Mouse (Mus musculus) hindbrain, embryonic 10.5 days (tissue): Measurements from ENCODE around the gene Wdr73. TPM values are rescaled to one million over a fixed set of nuclear protein-coding genes. Genes with fewer than 3 reads are reported as not detected.

Source experiments
- DNase-seq: peaks from one replicate; pipeline ENCODE4 v3.0.0-alpha.2; 2017; ENCODE audit warnings: low spot score
- H3K27ac ChIP-seq: fragments of 300-500 bp; sonication (generic); 2 replicates; pipeline ENCODE4 v1.5.1; 2016; ENCODE audit warnings: mild to moderate bottlenecking, moderate library complexity
- H3K27me3 ChIP-seq: fragments of 300-500 bp; sonication (generic); 2 replicates; pipeline ENCODE4 v1.6.1; 2016; ENCODE audit warnings: mild to moderate bottlenecking; ENCODE audit not compliant: poor library complexity, insufficient read depth, severe bottlenecking
- H3K36me3 ChIP-seq: fragments of 300-500 bp; sonication (generic); 2 replicates; pipeline ENCODE4 v1.6.1; 2016; ENCODE audit warnings: mild to moderate bottlenecking, moderate library complexity
- H3K4me1 ChIP-seq: fragments of 300-500 bp; sonication (generic); replicated peaks from 2 replicates; pipeline ENCODE4 v1.6.1; 2016; ENCODE audit warnings: mild to moderate bottlenecking
- H3K4me3 ChIP-seq: fragments of 300-500 bp; sonication (generic); 2 replicates; pipeline ENCODE4 v1.5.1; 2016; ENCODE audit warnings: mild to moderate bottlenecking, moderate library complexity
- H3K9me3 ChIP-seq: fragments of 300-500 bp; sonication (generic); 2 replicates; pipeline ENCODE4 v1.6.1; 2016; ENCODE audit warnings: mild to moderate bottlenecking, moderate library complexity
- WGBS: fragments of 180-500 bp; shearing (Covaris S2); methylation state at CpG from one replicate; pipeline ENCODE4 v1.1.7; 2016; 5-methylcytosine and 5-hydroxymethylcytosine counted together
- polyA plus RNA-seq: library from polyadenylated mRNA; unstranded; fragments of >200 nt; fragmentation: Nextera tagmentation; extraction: Ambion mirVana; gene quantifications from 2 replicates; pipeline ENCODE4 v1.2.1, GENCODE M21; 2016

The Wdr73 gene
- polyA plus RNA-seq, 1 experiment from 2014 or later: 48.4 TPM

- no peak for DNase-seq
- Histone ChIP-seq H3K27me3 (no peaks in the 10 kb centered on the region), H3K4me3 (no peak overlapping the region), H3K27ac (no peak overlapping the region), H3K4me1 (no peaks in the 10 kb centered on the region), H3K36me3 (no peaks in the 10 kb centered on the region), H3K9me3 (no peaks in the 10 kb centered on the region)
- 92% methylated on average over 8 of the region's 8 CpGs for WGBS
Measured at GRCm38 (mm10) chr7:80843910-80844640, 57.0 kb downstream of the Wdr73 start.

DNA sequence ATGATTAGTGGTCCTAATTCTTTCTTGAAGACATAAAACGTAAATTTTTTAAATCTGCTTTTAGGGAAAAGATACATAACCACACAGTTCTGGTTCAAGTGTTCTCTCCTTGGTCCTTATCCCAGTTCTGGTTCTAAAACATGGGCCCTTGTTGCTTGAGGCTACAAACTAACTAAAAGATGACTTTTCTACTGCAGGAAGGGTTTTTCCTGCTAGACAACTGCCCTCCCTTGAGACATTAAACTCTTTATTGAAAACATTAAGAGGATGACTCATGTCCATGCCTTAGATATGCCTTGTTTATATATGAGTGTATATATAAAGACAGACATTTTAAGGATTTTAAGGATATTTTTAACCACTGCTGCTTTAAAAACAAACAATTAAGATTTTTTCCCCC is 57.9 kb downstream of the Wdr73 start:
- no peaks in the 10 kb centered on the region for H3K36me3 ChIP-seq
- H3K27ac ChIP-seq: no peak overlapping the region
- WGBS: 90% methylated on average over 1 of the region's 1 CpGs
- DNase-seq: no peak
- H3K9me3 ChIP-seq: no peaks in the 10 kb centered on the region
- no peaks in the 10 kb centered on the region for H3K27me3 ChIP-seq
- no peaks in the 10 kb centered on the region for H3K4me1 ChIP-seq
- H3K4me3 ChIP-seq: no peak overlapping the region

DNA sequence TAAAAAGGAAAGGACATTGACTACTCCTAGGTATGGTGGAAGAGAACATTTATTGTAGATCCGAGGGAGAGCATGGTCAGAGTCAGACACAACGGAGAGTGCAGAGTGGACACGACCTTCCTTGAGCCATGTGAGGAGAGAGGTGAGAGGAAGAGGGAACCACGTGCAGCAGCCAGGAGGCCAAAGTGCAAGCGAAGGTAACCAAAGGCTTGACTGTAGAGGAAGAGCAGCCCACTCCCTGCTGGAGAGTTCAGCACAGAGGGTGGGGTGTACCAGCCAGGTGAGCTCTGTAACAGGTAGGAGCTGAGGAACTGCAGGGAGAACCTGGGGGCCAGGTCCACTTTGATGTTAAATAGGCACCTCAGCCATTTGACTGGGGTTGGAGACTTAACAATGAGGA is 58.9 kb downstream of the Wdr73 start:
- Histone ChIP-seq H3K36me3 (no peaks in the 10 kb centered on the region), H3K27me3 (0 out of 2 replicates have a peak, but pooled peaks cover 6% of the 10 kb centered on the region), H3K4me1 (no peaks in the 10 kb centered on the region), H3K4me3 (no peak overlapping the region), H3K27ac (no peak overlapping the region), H3K9me3 (no peaks in the 10 kb centered on the region)
- DNase-seq: no peak
- 72% methylated on average over 5 of the region's 5 CpGs for WGBS

DNA sequence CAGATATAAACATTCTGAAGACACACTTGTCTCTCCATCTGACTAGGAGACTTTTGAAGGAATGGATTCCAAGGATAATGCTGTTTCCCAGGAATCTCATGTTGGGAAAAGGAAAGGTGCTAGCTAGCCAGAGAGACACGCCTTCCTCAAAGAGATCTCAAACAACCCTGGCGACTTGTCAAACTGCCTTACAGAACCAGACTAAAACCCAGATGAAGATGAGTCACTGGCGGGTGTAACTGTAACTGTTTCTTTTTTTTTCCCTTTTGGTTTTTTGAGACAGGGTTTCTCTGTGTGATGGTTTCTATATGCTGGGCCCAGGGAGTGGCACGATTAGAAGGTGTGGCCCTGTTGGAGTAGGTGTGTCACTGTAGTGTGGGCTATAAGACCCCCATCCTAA is 60.1 kb downstream of the Wdr73 start:
- Histone ChIP-seq H3K4me1 (no peaks in the 10 kb centered on the region), H3K9me3 (no peaks in the 10 kb centered on the region), H3K27ac (no peak overlapping the region), H3K4me3 (no peak overlapping the region), H3K27me3 (0 out of 2 replicates have a peak, but pooled peaks cover 6% of the 10 kb centered on the region), H3K36me3 (no peaks in the 10 kb centered on the region)
- 79% methylated on average over 4 of the region's 4 CpGs for WGBS
- no peak for DNase-seq

Other genes with a start within 250 kb of the Wdr73 start
- gene Crtc3, start 212.4 kb downstream of the Wdr73 start, polyA plus RNA-seq: 8.1 and 10.1 TPM in 2 replicates
- gene Iqgap1, start 75.3 kb downstream of the Wdr73 start, polyA plus RNA-seq: 25.2 and 28.9 TPM in 2 replicates
- gene Zscan2, start 40.3 kb downstream of the Wdr73 start, polyA plus RNA-seq: 3.6 and 4.0 TPM in 2 replicates
- 6.7 and 8.6 TPM in 2 replicates for gene Nmb, start 3.8 kb upstream of the Wdr73 start, polyA plus RNA-seq
- 187 and 192 TPM in 2 replicates for gene Sec11a, start 46.5 kb upstream of the Wdr73 start, polyA plus RNA-seq
- 11.8 and 16.2 TPM in 2 replicates for gene Zfp592, start 92.4 kb upstream of the Wdr73 start, polyA plus RNA-seq
- 0.04 and 0.07 TPM in 2 replicates for gene Alpk3, start 156.3 kb upstream of the Wdr73 start, polyA plus RNA-seq
- gene Slc28a1, start 213.5 kb upstream of the Wdr73 start, polyA plus RNA-seq: not detected in 2 replicates